Mouse (Mus musculus) heart, embryonic 13.5 days (tissue): ENCODE data around the gene Zfp408. TPM values are rescaled to one million over a fixed set of nuclear protein-coding genes. Genes with fewer than 3 reads are reported as not detected.

ENCODE experiments used
- ATAC-seq: fragments of 200-750 bp; cut with Nextera tagmentation; 2 replicates; pipeline ENCODE4 v1.8.0; 2017; ENCODE audit warnings: moderate TSS enrichment; ENCODE audit not compliant: insufficient number of reproducible peaks, low FRiP score, low TSS enrichment; ENCODE audit errors: extremely low read depth
- H3K27ac ChIP-seq: fragments of 300-500 bp; sonication (generic); replicated peaks from 2 replicates; pipeline ENCODE4 v1.5.1; 2015; ENCODE audit warnings: moderate library complexity, mild to moderate bottlenecking, inconsistent platforms
- H3K27me3 ChIP-seq: fragments of 300-500 bp; sonication (generic); replicated peaks from 2 replicates; pipeline ENCODE4 v1.6.1; 2015; ENCODE audit warnings: mild to moderate bottlenecking, inconsistent platforms
- H3K36me3 ChIP-seq: fragments of 300-500 bp; sonication (generic); 2 replicates; pipeline ENCODE4 v1.6.1; 2015; ENCODE audit warnings: mild to moderate bottlenecking, inconsistent platforms
- H3K4me1 ChIP-seq: fragments of 300-500 bp; sonication (generic); 2 replicates; pipeline ENCODE4 v1.6.1; 2015; ENCODE audit warnings: inconsistent platforms
- H3K4me2 ChIP-seq: fragments of 300-500 bp; sonication (generic); 2 replicates; pipeline ENCODE4 v1.6.1; 2015; ENCODE audit warnings: inconsistent platforms, mild to moderate bottlenecking, moderate library complexity
- H3K4me3 ChIP-seq: fragments of 300-500 bp; sonication (generic); 2 replicates; pipeline ENCODE4 v1.5.1; 2015; ENCODE audit warnings: moderate library complexity, mild to moderate bottlenecking, inconsistent platforms
- H3K9ac ChIP-seq: fragments of 300-500 bp; sonication (generic); 2 replicates; pipeline ENCODE4 v1.6.1; 2015; ENCODE audit warnings: inconsistent platforms, mild to moderate bottlenecking, moderate library complexity
- H3K9me3 ChIP-seq: fragments of 300-500 bp; sonication (generic); 2 replicates; pipeline ENCODE4 v1.6.1; 2016; ENCODE audit warnings: inconsistent platforms
- WGBS: fragments of 180-500 bp; shearing (Covaris S2); methylation state at CpG from one replicate; pipeline ENCODE4 v1.1.7; 2015; ENCODE audit warnings: mixed read lengths; 5-methylcytosine and 5-hydroxymethylcytosine counted together
- polyA plus RNA-seq: library from polyadenylated mRNA; unstranded; fragments of >200 nt; fragmentation: Nextera tagmentation; extraction: Ambion mirVana; gene quantifications from 2 replicates; pipeline ENCODE4 v1.2.1, GENCODE M21; 2015

Gene Zfp408
- polyA plus RNA-seq, 1 experiment from 2014 or later, result 7.0 TPM

DNA sequence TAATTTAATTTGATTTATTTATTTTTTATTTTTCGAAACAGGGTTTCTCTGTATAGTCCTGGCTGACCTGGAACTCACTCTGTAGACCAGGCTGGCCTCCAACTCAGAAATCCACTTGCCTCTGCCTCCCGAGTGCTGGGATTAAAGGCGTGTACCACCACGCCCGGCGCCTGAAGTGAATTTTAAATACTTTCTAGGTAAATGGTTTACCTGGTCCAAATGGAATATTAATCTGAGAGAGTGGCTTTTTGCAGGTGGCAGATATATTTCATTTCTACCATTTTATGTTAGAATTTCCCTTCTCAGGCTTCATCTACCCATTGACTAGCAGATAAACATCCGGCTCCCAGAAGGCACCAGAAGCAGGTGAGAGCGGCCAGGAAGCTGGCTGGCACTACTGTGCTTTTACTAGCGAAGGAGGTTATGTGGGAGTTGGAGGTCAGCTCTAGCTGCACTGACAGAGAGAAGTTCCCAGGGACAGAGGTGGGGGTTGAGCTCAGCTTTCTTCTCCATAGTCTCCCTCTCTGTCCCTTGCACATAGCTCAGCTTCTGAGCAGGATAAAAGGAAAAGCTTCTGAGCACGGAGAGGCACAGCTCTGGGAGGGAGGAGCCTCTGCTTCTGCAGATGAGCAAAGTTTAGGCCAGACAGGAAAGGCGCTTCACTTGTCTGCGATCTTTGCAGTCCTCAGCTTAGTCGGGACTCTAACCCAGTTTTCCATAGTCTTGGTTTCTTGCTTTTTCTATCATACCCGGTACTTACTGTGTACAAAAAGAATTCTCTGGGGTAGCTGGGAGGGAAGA is 2.1 kb upstream of the Zfp408 start:
- WGBS, result 64% methylated on average over 14 of the region's 14 CpGs
- H3K9ac ChIP-seq, result peak overlapping the region; percentile 89
- peak overlapping the region; percentile 82 for H3K27ac ChIP-seq
- ATAC-seq, result no peak
- H3K4me1 ChIP-seq, result peaks cover 70% of the 10 kb centered on the region
- no peaks in the 10 kb centered on the region for H3K27me3 ChIP-seq
- H3K4me2 ChIP-seq, result peak overlapping the region; percentile 88
- peak overlapping the region; percentile 98 for H3K4me3 ChIP-seq
- no peaks in the 10 kb centered on the region for H3K9me3 ChIP-seq
- H3K36me3 ChIP-seq, result peaks cover 47% of the 10 kb centered on the region

DNA sequence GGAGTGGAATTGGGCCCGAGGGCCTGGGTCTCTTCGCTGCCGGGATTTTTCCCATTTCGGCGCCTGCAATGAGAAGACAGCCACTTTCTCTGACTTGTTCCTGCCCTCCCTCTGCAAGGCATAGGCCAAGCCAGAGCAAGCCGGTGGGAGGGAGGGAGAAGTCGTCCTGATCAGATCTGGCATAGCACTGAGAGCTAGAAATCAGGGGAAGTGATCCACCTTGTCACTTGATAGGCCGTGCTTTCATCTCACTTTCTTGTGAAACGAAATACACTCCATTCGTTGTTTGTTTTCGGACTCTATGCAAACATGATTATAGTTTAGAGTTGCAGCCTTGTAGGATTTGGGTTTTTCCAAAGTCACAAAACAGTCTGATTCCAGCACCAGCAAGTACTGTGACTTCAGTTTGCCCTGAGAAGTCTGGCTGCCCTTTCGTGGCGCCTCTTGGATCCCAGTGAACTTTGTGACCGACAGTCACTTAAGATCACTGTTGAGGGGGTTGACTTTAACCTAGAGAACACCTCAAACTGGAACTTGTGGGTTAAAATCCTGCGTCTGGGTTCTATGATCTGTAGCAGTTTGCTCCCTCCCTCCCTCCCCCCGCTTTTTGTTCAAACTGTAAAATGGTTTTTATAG is 887 bp upstream of the Zfp408 start:
- Histone ChIP-seq H3K9me3 (no peaks in the 10 kb centered on the region), H3K4me1 (peaks cover 58% of the 10 kb centered on the region), H3K9ac (peak overlapping the region; percentile 89), H3K36me3 (peaks cover 47% of the 10 kb centered on the region), H3K27ac (peak overlapping the region; percentile 89), H3K4me3 (peak overlapping the region; percentile 98), H3K4me2 (peak overlapping the region; percentile 88), H3K27me3 (no peaks in the 10 kb centered on the region)
- no peak for ATAC-seq
- 8% methylated on average over 16 of the region's 16 CpGs for WGBS

DNA sequence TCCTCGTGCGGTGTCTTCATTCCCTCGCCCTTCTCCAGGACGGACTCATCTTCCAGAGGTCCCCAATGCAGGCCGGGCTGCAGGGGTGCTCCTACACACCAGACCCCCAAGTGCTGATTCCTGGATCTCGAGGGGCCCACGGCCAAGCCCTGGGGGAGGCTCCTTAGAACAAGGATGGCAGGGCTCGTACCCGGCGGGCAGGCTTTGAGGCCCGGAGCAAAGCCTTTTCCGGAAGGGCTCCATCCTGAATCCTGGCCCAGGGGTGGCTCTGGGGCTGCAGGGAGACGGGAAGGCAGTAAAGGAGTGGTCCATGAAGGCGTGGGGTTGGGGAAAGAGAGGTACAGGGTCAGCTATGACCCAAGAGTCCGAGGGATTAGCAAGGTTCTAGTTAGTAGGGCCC is 439 bp downstream of the Zfp408 start:
- Histone ChIP-seq H3K27me3 (no peaks in the 10 kb centered on the region), H3K4me1 (peaks cover 45% of the 10 kb centered on the region), H3K27ac (peak overlapping the region; percentile 89), H3K9ac (peak overlapping the region; percentile 98), H3K4me2 (peak overlapping the region; percentile 100), H3K9me3 (no peaks in the 10 kb centered on the region), H3K36me3 (peaks cover 47% of the 10 kb centered on the region), H3K4me3 (peak overlapping the region; percentile 98)
- ATAC-seq, result no peak
- WGBS, result 2% methylated on average over 15 of the region's 15 CpGs

DNA sequence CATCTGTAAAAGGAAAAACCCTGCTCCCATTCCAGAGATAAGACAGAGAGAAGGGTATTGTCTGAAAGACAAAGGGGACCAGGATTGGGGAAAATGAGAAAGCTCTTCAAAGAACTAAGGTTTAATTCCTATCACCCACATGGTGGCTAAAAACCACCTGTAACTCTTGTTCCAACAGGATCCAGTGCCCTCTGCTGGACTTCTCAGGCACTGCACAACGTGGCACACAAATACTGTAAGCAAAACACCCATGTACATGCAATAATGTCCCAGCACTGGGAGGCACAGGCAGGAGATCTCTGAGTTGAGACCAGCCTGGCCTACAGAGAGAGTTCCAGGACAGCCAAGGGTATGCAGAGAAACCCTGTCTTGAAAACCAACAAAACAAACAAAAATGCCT is 2.9 kb downstream of the Zfp408 start:
- no peaks in the 10 kb centered on the region for H3K9me3 ChIP-seq
- ATAC-seq, result no peak
- no peak overlapping the region for H3K4me3 ChIP-seq
- H3K27ac ChIP-seq, result no peak overlapping the region
- H3K9ac ChIP-seq, result no peak overlapping the region
- peaks cover 20% of the 10 kb centered on the region for H3K4me1 ChIP-seq
- no peaks in the 10 kb centered on the region for H3K27me3 ChIP-seq
- 34% methylated on average over 1 of the region's 1 CpGs for WGBS
- H3K4me2 ChIP-seq, result no peak overlapping the region
- H3K36me3 ChIP-seq, result peaks cover 61% of the 10 kb centered on the region

DNA sequence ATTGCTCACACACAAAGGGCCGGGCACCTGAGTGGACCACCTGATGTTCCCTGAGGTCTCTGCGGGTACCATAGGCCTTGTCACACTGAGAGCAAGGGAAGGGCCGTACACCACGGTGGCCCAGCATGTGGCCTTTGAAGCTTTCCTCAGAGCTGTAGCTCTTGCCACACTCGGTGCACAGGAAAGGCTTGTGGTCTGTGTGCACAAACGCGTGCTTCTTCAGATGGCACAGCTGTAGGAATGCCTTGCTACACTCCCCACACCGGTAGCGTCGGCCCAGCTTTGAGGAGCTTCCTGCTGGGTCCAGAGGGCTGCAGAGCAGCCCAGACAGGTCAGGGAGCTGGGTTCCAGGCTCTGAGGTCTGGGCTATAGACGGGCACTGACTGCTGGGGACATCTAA is 3.8 kb downstream of the Zfp408 start:
- WGBS, result 93% methylated on average over 11 of the region's 11 CpGs

DNA sequence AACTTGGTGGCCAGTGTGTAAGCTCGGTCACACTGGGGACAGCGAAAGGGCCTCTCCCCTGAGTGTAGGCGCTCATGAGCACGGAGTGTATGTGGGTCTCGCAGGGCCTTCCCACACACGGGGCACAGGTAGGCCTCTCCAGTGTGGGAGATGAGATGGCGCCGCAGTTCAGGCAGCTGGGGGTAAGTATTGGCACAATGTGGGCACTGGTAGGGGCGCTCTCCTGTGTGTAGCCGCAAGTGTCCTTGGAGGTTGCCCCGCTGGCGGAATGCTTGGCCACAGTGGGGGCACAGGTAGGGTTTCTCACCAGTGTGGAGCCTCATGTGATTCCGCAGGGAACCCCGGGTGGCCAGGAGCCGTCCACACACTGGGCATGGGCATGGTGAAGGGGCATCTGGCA is 4.2 kb downstream of the Zfp408 start:
- no peak overlapping the region for H3K27ac ChIP-seq
- no peaks in the 10 kb centered on the region for H3K9me3 ChIP-seq
- H3K36me3 ChIP-seq, result peaks cover 61% of the 10 kb centered on the region
- no peak overlapping the region for H3K4me2 ChIP-seq
- 94% methylated on average over 15 of the region's 15 CpGs for WGBS
- H3K27me3 ChIP-seq, result no peaks in the 10 kb centered on the region
- H3K4me1 ChIP-seq, result peaks cover 9% of the 10 kb centered on the region
- no peak overlapping the region for H3K4me3 ChIP-seq
- ATAC-seq, result no peak
- no peak overlapping the region for H3K9ac ChIP-seq

More for the DNA sequence above, 3.8 kb downstream of the Zfp408 start:
- no peak overlapping the region for H3K27ac ChIP-seq
- H3K27me3 ChIP-seq, result no peaks in the 10 kb centered on the region
- H3K4me2 ChIP-seq, result no peak overlapping the region
- no peak overlapping the region for H3K4me3 ChIP-seq
- no peak overlapping the region for H3K9ac ChIP-seq
- no peaks in the 10 kb centered on the region for H3K9me3 ChIP-seq
- H3K4me1 ChIP-seq, result peaks cover 11% of the 10 kb centered on the region
- H3K36me3 ChIP-seq, result peaks cover 61% of the 10 kb centered on the region
- ATAC-seq, result no peak

DNA sequence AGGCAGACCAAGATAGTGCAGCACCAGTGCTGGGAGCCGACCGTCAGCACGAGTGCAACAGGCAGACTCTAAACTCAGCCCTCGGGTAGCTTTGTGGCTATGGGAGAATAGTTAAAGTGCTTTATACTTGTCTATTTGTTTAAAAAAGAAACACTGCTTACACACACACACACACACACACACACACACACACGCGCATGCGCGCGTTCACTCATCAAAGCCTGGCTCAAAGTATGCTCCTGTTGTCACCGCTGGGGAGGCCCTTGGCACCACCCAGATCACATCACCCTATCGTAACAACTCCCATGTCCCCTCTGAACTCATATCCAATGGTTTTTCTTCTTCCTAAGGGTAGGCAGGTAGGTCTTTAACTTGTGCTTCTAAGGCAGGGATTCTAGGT is 5.6 kb downstream of the Zfp408 start:
- Histone ChIP-seq H3K4me2 (no peak overlapping the region), H3K27me3 (no peaks in the 10 kb centered on the region), H3K4me1 (peaks cover 7% of the 10 kb centered on the region), H3K27ac (no peak overlapping the region), H3K9ac (no peak overlapping the region), H3K4me3 (no peak overlapping the region), H3K36me3 (peaks cover 61% of the 10 kb centered on the region), H3K9me3 (no peaks in the 10 kb centered on the region)
- 92% methylated on average over 11 of the region's 11 CpGs for WGBS
- ATAC-seq, result no peak

DNA sequence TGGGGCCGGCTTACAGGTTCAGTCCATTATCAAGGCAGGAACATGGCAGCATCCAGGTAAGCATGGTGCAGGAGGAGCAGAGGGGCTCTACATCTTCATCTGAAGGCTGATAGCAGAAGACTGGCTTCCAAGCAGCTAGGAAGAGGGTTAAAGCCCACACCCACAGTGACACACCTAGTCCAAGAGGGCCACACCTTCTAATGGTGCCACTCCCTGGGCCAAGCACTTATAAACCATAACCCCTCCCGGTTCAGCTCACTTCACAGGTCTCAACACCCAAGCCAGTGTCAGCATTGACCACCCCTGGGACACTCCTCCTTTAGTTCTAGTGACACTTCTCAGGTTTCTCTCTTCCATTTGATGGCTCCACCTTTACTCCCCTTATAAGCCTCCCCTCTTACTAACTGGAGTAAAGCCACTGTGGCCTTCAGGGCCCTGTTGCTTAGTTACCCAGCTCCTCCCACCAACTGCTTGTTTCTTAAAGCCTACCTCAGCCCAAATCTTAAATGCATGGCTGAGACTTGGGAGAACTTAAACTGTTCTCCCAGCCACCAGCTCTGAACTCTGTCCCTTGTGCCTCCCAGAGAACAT is 6.7 kb downstream of the Zfp408 start:
- no peaks in the 10 kb centered on the region for H3K9me3 ChIP-seq
- no peak overlapping the region for H3K4me3 ChIP-seq

DNA sequence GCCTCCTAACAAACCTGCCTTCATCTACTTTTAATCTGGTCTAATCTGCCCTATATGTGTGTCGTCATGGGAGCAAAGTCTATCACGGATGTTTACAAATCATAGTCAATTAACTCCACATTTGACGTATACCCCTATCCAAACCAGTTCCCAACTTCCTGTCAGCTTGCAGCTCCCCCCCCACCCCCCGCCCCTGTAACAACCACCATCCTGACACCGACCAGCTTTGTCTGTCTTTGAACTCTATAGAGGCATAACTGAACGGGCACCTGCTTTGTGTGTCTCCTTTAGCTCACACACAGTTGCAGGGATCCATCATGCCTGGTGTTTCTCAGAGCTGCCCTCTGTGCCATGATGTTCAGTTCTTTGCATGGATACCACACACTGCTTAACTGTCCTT is 10.7 kb downstream of the Zfp408 start:
- WGBS, result 69% methylated on average over 6 of the region's 6 CpGs

More for the DNA sequence above, 6.7 kb downstream of the Zfp408 start:
- Histone ChIP-seq H3K27me3 (no peaks in the 10 kb centered on the region), H3K9ac (no peak overlapping the region), H3K27ac (no peak overlapping the region), H3K4me2 (no peak overlapping the region), H3K4me1 (no peaks in the 10 kb centered on the region), H3K36me3 (peaks cover 59% of the 10 kb centered on the region)
- 64% methylated on average over 2 of the region's 2 CpGs for WGBS
- no peak for ATAC-seq

DNA sequence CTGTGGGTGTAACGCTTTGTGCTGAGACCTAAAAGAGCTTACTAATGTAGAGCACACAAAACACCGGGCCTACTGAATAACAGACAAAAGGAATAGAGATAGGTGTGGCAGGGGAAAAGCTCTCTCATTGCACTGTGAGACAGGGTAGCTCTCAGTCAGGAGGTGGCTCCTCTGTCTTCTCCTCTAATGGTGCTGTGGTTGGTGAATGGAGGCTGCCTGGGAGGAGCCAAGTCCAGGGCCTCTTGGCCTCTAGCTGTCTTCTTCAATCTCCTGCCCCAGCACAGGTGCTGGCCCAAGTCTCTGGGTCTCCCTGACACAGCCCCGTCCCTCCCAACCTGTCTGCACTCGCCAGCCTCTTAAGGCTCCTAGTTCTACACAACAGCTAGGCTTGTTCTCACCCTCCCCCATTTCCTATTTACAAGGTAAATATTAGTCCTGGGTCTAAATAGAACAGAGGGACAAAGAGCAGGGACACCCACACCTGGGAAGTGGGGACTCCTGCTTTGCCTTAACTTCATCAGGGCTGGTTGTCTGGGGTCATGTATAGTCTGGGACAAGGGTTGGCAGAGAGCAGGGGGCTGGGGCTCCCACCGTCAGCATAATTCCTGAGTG is 12.8 kb downstream of the Zfp408 start:
- no peak; the same call in 1 of the 2 replicates for ATAC-seq
- Histone ChIP-seq H3K27me3 (no peaks in the 10 kb centered on the region), H3K36me3 (no peaks in the 10 kb centered on the region), H3K27ac (no peak overlapping the region), H3K9me3 (no peaks in the 10 kb centered on the region), H3K9ac (no peak overlapping the region), H3K4me1 (no peaks in the 10 kb centered on the region), H3K4me3 (no peak overlapping the region), H3K4me2 (no peak overlapping the region)
- 72% methylated on average over 5 of the region's 5 CpGs for WGBS

More for the DNA sequence above, 10.7 kb downstream of the Zfp408 start:
- ATAC-seq, result no peak
- Histone ChIP-seq H3K4me3 (no peak overlapping the region), H3K4me2 (no peak overlapping the region), H3K4me1 (no peaks in the 10 kb centered on the region), H3K27ac (no peak overlapping the region), H3K27me3 (no peaks in the 10 kb centered on the region), H3K36me3 (peaks cover 19% of the 10 kb centered on the region), H3K9ac (no peak overlapping the region), H3K9me3 (no peaks in the 10 kb centered on the region)

DNA sequence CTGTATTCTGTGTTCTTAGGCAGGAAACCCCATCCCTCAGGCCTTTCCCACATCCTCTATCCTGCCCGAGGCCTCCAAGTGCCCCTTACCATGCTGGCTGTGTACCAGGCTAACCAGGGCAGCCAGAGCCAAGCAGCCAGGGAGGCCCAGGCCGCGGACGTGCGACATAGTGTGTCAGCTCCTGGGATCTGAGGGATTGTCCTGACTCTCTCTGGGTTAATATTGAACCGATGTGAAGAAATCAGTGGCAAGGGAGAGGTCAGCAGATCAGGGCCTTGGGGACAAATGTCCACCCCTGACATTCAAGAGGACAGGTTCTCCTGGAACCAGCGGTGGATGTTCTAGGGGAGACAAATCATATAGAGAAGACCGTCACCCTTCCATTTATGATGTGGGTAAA is 13.4 kb downstream of the Zfp408 start, which contains the start of gene F2:
Gene F2 (minus strand): TSS at position 186 of the 400 bp plus-strand sequence.
- Histone ChIP-seq H3K36me3 (no peaks in the 10 kb centered on the region), H3K4me1 (no peaks in the 10 kb centered on the region), H3K9ac (no peak within 1 kb of the TSS), H3K9me3 (no peaks in the 10 kb centered on the region), H3K27me3 (no peaks in the 10 kb centered on the region), H3K4me2 (no peak within 1 kb of the TSS), H3K4me3 (no peak within 1 kb of the TSS), H3K27ac (no peak within 1 kb of the TSS)
- no peak for ATAC-seq
- 76% methylated on average over 8 of the region's 8 CpGs for WGBS
